Mouse (Mus musculus): Measurements from ENCODE around the gene Trim68. TPM values are rescaled to one million over a fixed set of nuclear protein-coding genes. Genes with fewer than 3 reads are reported as not detected.
"Not testable (repeated sequence)": the region's sequence is repeated elsewhere in the genome, so short reads cannot be mapped to it uniquely, and the experiment has no call there.

The Trim68 gene
- polyA plus RNA-seq, 1 experiment from 2014 or later = 17.4 TPM

GRCm38 (mm10) chr7:102644945-102645344 lies 42.2 kb downstream of the Trim68 start:
- not testable (repeated sequence) for H3K9ac ChIP-seq; H3K9me3 ChIP-seq; H3K36me3 ChIP-seq; H3K27ac ChIP-seq; H3K4me3 ChIP-seq; ATAC-seq (ENCODE audit: insufficient number of reproducible peaks, insufficient read depth, low FRiP score, low TSS enrichment); H3K4me2 ChIP-seq (replicated peaks); H3K4me1 ChIP-seq; H3K27me3 ChIP-seq
- 85% methylated on average over 4 of the region's 4 CpGs for WGBS

DNA sequence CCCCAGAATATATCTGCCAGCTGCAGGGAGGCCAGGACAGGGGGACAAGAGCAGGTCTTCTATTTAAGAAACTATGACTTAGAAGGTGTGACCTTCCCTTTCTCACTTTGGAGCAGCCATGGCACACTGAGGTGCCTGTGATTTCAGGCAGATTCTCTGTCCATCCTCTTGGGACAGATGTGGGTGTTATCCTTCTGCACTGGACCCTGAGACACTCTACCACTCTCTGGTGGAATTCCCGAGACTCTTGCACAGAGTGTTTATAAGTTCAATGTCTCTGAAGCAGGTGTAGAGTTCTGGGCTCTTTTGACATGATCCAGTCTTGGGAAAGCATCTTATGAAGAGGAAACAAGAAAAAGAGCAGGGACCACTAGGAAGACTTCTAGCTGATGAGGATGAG lies 49.0 kb downstream of the Trim68 start, which contains the start of gene Olfr554:
TSS of gene Olfr554 (plus strand) at position 301 of the 400 bp plus-strand sequence.
- ATAC-seq (ENCODE audit: insufficient number of reproducible peaks, insufficient read depth, low FRiP score, low TSS enrichment) = no peak
- Histone ChIP-seq H3K9me3 (no peaks in the 10 kb centered on the region), H3K36me3 (no peaks in the 10 kb centered on the region), H3K4me1 (no peaks in the 10 kb centered on the region), H3K27me3 (no peaks in the 10 kb centered on the region), H3K27ac (no peak within 1 kb of the TSS), H3K4me2 (replicated peaks) (no peak within 1 kb of the TSS), H3K9ac (no peak within 1 kb of the TSS), H3K4me3 (no peak within 1 kb of the TSS)
- 74% methylated on average over 1 of the region's 1 CpGs for WGBS

- no peak overlapping the region for H3K27ac ChIP-seq
These were observed 50.5 kb downstream of the Trim68 start for GRCm38 (mm10) chr7:102636665-102637064.

More at GRCm38 (mm10) chr7:102636665-102637064, 50.5 kb downstream of the Trim68 start:
- Histone ChIP-seq H3K4me2 (replicated peaks) (no peak overlapping the region), H3K9me3 (no peaks in the 10 kb centered on the region), H3K36me3 (no peaks in the 10 kb centered on the region), H3K9ac (no peak overlapping the region), H3K4me3 (no peak overlapping the region), H3K27me3 (no peaks in the 10 kb centered on the region), H3K4me1 (no peaks in the 10 kb centered on the region)
- WGBS = 34% methylated on average over 3 of the region's 3 CpGs
- no peak for ATAC-seq (ENCODE audit: insufficient number of reproducible peaks, insufficient read depth, low FRiP score, low TSS enrichment)

Other genes starting within 250 kb of the Trim68 start
- 173 and 174 TPM in 2 replicates for gene Rrm1, start 245.6 kb downstream of the Trim68 start, polyA plus RNA-seq (2016; fragmentation: Nextera tagmentation; extraction: Ambion mirVana)
- 0.33 and 0.80 TPM in 2 replicates for gene Olfr543, start 205.6 kb downstream of the Trim68 start, polyA plus RNA-seq (2016; fragmentation: Nextera tagmentation; extraction: Ambion mirVana)
- gene Olfr544, start 199.0 kb downstream of the Trim68 start, polyA plus RNA-seq (2016; fragmentation: Nextera tagmentation; extraction: Ambion mirVana) = 0.10 and 0.13 TPM in 2 replicates
- gene Olfr545, start 187.8 kb downstream of the Trim68 start, polyA plus RNA-seq (2016; fragmentation: Nextera tagmentation; extraction: Ambion mirVana) = 0.13 and 0.14 TPM in 2 replicates
- not detected in 2 replicates for gene Olfr547, start 152.6 kb downstream of the Trim68 start, polyA plus RNA-seq (2016; fragmentation: Nextera tagmentation; extraction: Ambion mirVana)
- gene Olfr548-ps1, start 146.4 kb downstream of the Trim68 start, polyA plus RNA-seq (2016; fragmentation: Nextera tagmentation; extraction: Ambion mirVana) = not detected in 2 replicates
- not detected in 2 replicates for gene Olfr549, start 137.5 kb downstream of the Trim68 start, polyA plus RNA-seq (2016; fragmentation: Nextera tagmentation; extraction: Ambion mirVana)
- 0.51 and 0.59 TPM in 2 replicates for gene Trim21, start 121.8 kb downstream of the Trim68 start, polyA plus RNA-seq (2016; fragmentation: Nextera tagmentation; extraction: Ambion mirVana)
- gene Olfr550, start 115.9 kb downstream of the Trim68 start, polyA plus RNA-seq (2016; fragmentation: Nextera tagmentation; extraction: Ambion mirVana) = 0.04 and 0.14 TPM in 2 replicates
- gene Olfr551, start 95.4 kb downstream of the Trim68 start, polyA plus RNA-seq (2016; fragmentation: Nextera tagmentation; extraction: Ambion mirVana) = not detected in 2 replicates
- not detected in 2 replicates for gene Olfr552, start 89.6 kb downstream of the Trim68 start, polyA plus RNA-seq (2016; fragmentation: Nextera tagmentation; extraction: Ambion mirVana)
- not detected in 2 replicates for gene Olfr553, start 69.1 kb downstream of the Trim68 start, polyA plus RNA-seq (2016; fragmentation: Nextera tagmentation; extraction: Ambion mirVana)
- not detected in 2 replicates for gene Olfr554, start 48.9 kb downstream of the Trim68 start, polyA plus RNA-seq (2016; fragmentation: Nextera tagmentation; extraction: Ambion mirVana)
- not detected in 2 replicates for gene Olfr555, start 28.5 kb downstream of the Trim68 start, polyA plus RNA-seq (2016; fragmentation: Nextera tagmentation; extraction: Ambion mirVana)
- gene Olfr556, start 22.4 kb downstream of the Trim68 start, polyA plus RNA-seq (2016; fragmentation: Nextera tagmentation; extraction: Ambion mirVana) = not detected in 2 replicates
- not detected in 2 replicates for gene Olfr557, start 8.6 kb upstream of the Trim68 start, polyA plus RNA-seq (2016; fragmentation: Nextera tagmentation; extraction: Ambion mirVana)
- 0.55 and 0.98 TPM in 2 replicates for gene Olfr558, start 14.9 kb upstream of the Trim68 start, polyA plus RNA-seq (2016; fragmentation: Nextera tagmentation; extraction: Ambion mirVana)
- gene Olfr33, start 31.7 kb upstream of the Trim68 start, polyA plus RNA-seq (2016; fragmentation: Nextera tagmentation; extraction: Ambion mirVana) = not detected in 2 replicates
- gene Olfr559, start 40.2 kb upstream of the Trim68 start, polyA plus RNA-seq (2016; fragmentation: Nextera tagmentation; extraction: Ambion mirVana) = not detected in 2 replicates
- not detected in 2 replicates for gene Olfr560, start 72.0 kb upstream of the Trim68 start, polyA plus RNA-seq (2016; fragmentation: Nextera tagmentation; extraction: Ambion mirVana)
- gene Olfr78, start 72.1 kb upstream of the Trim68 start, polyA plus RNA-seq (2016; fragmentation: Nextera tagmentation; extraction: Ambion mirVana) = 0.18 and 0.19 TPM in 2 replicates
- gene Olfr561, start 83.9 kb upstream of the Trim68 start, polyA plus RNA-seq (2016; fragmentation: Nextera tagmentation; extraction: Ambion mirVana) = not detected in 2 replicates
- not detected in 2 replicates for gene Olfr564, start 116.2 kb upstream of the Trim68 start, polyA plus RNA-seq (2016; fragmentation: Nextera tagmentation; extraction: Ambion mirVana)
- not detected in 2 replicates for gene Olfr566, start 171.4 kb upstream of the Trim68 start, polyA plus RNA-seq (2016; fragmentation: Nextera tagmentation; extraction: Ambion mirVana)
- not detected in 2 replicates for gene Olfr568, start 189.8 kb upstream of the Trim68 start, polyA plus RNA-seq (2016; fragmentation: Nextera tagmentation; extraction: Ambion mirVana)
- gene Olfr569, start 203.6 kb upstream of the Trim68 start, polyA plus RNA-seq (2016; fragmentation: Nextera tagmentation; extraction: Ambion mirVana) = not detected in 2 replicates
- gene Olfr570, start 207.2 kb upstream of the Trim68 start, polyA plus RNA-seq (2016; fragmentation: Nextera tagmentation; extraction: Ambion mirVana) = not detected in 2 replicates
- gene Olfr571, start 230.2 kb upstream of the Trim68 start, polyA plus RNA-seq (2016; fragmentation: Nextera tagmentation; extraction: Ambion mirVana) = 0.06 and 0.23 TPM in 2 replicates
- not detected in 2 replicates for gene Olfr572, start 237.1 kb upstream of the Trim68 start, polyA plus RNA-seq (2016; fragmentation: Nextera tagmentation; extraction: Ambion mirVana)

All from embryonic facial prominence, embryonic 12.5 days (tissue).